Mouse (Mus musculus): ENCODE measurements at regions not wholly inside any gene's neighbourhood (a gene's known extent, or its start where the extent isn't known, plus 50 kb on each side); places are given as distances from the start of the nearest gene placed in this dataset.

GRCm38 (mm10) chr8:51409123-51409522 is 2102.4 kb upstream of the Aga start:
- no peak for DNase-seq

GRCm38 (mm10) chr8:51428443-51428842 is 2083.1 kb upstream of the Aga start:
- DNase-seq = no peak

GRCm38 (mm10) chr8:51428851-51429250 is 2082.7 kb upstream of the Aga start:
- no peak for DNase-seq

GRCm38 (mm10) chr8:51447636-51448035 is 2063.9 kb upstream of the Aga start:
- DNase-seq = no peak

- no peak for DNase-seq
Observed at GRCm38 (mm10) chr8:51448600-51448999, 2062.9 kb upstream of the Aga start.

- no peak for DNase-seq
Observed at GRCm38 (mm10) chr8:51479406-51479805, 2032.1 kb upstream of the Aga start.

GRCm38 (mm10) chr8:51502567-51502966 is 2009.0 kb upstream of the Aga start:
- DNase-seq = no peak

GRCm38 (mm10) chr8:51523163-51523562 is 1988.4 kb upstream of the Aga start:
- DNase-seq = no peak

GRCm38 (mm10) chr8:51553118-51553517 is 1958.4 kb upstream of the Aga start:
- DNase-seq = peak; percentile 83
